Mouse (Mus musculus) cortical plate, adult 2 months (tissue): ENCODE data around the gene Lrch3.

Experiments used
- CTCF ChIP-seq: fragments of 200-500 bp; IDR thresholded peaks from 2 replicates; pipeline ENCODE4 v1.5.1; 2011; ENCODE audit warnings: mild to moderate bottlenecking, control low read depth, low read length; ENCODE audit not compliant: insufficient read depth; ENCODE audit errors: extremely low read depth
- POLR2A ChIP-seq: fragments of 200-500 bp; IDR thresholded peaks from 2 replicates; pipeline ENCODE4 v1.6.1; 2011; ENCODE audit warnings: mild to moderate bottlenecking, low read length, control low read depth; ENCODE audit not compliant: insufficient read depth; ENCODE audit errors: extremely low read depth

GRCm38 (mm10) chr16:32915292-32916068 is 1.6 kb downstream of the Lrch3 start:
- TF ChIP-seq CTCF = no peak
- TF ChIP-seq POLR2A = no peak
